Mouse (Mus musculus) forebrain, embryonic 10.5 days (tissue): ENCODE measurements around the gene Gcc1. TPM values are rescaled to one million over a fixed set of nuclear protein-coding genes. Genes with fewer than 3 reads are reported as not detected.

Experiments
- DNase-seq: peaks from one replicate; pipeline ENCODE4 v3.0.0-alpha.2; 2017; ENCODE audit warnings: low spot score; ENCODE audit errors: extremely low spot score
- H3K27ac ChIP-seq: fragments of 300-500 bp; sonication (generic); 2 replicates; pipeline ENCODE4 v1.5.1; 2016; ENCODE audit warnings: mild to moderate bottlenecking
- H3K27me3 ChIP-seq: fragments of 300-500 bp; sonication (generic); 2 replicates; pipeline ENCODE4 v1.6.1; 2016; ENCODE audit warnings: mild to moderate bottlenecking; ENCODE audit not compliant: poor library complexity, severe bottlenecking
- H3K36me3 ChIP-seq: fragments of 300-500 bp; sonication (generic); replicated peaks from 2 replicates; pipeline ENCODE4 v1.6.1; 2016; ENCODE audit warnings: mild to moderate bottlenecking, moderate library complexity
- H3K4me1 ChIP-seq: fragments of 300-500 bp; sonication (generic); 2 replicates; pipeline ENCODE4 v1.6.1; 2016
- H3K4me3 ChIP-seq: fragments of 300-500 bp; sonication (generic); 2 replicates; pipeline ENCODE4 v1.5.1; 2016; ENCODE audit warnings: mild to moderate bottlenecking, moderate library complexity
- H3K9me3 ChIP-seq: fragments of 300-500 bp; sonication (generic); 2 replicates; pipeline ENCODE4 v1.6.1; 2016; ENCODE audit warnings: mild to moderate bottlenecking, moderate library complexity
- WGBS: fragments of 180-500 bp; shearing (Covaris S2); methylation state at CpG from one replicate; pipeline ENCODE4 v1.1.7; 2016; 5-methylcytosine and 5-hydroxymethylcytosine counted together
- polyA plus RNA-seq: library from polyadenylated mRNA; unstranded; fragments of >200 nt; fragmentation: Nextera tagmentation; extraction: Ambion mirVana; gene quantifications from 2 replicates; pipeline ENCODE4 v1.2.1, GENCODE M21; 2016

The Gcc1 gene
- polyA plus RNA-seq, 1 experiment from 2014 or later: 11.2 TPM

GRCm38 (mm10) chr6:28369966-28370683 is 58.1 kb downstream of the Gcc1 start:
- Histone ChIP-seq H3K27me3 (no peaks in the 10 kb centered on the region), H3K4me3 (no peak overlapping the region), H3K9me3 (no peaks in the 10 kb centered on the region), H3K4me1 (peaks cover 18% of the 10 kb centered on the region; the same call in 1 of the 2 replicates), H3K36me3 (no peaks in the 10 kb centered on the region), H3K27ac (no peak overlapping the region)
- no peak for DNase-seq
- WGBS: 81% methylated on average over 6 of the region's 6 CpGs

- Histone ChIP-seq H3K4me3 (no peak overlapping the region), H3K27ac (no peak overlapping the region), H3K27me3 (no peaks in the 10 kb centered on the region), H3K9me3 (no peaks in the 10 kb centered on the region), H3K4me1 (peaks cover 18% of the 10 kb centered on the region; the same call in 1 of the 2 replicates), H3K36me3 (no peaks in the 10 kb centered on the region)
- WGBS: 82% methylated on average over 9 of the region's 9 CpGs
- DNase-seq: no peak
Measured at GRCm38 (mm10) chr6:28367575-28367974, 60.6 kb downstream of the Gcc1 start.

Other genes starting within 250 kb of the Gcc1 start
- gene Zfp800, start 30.4 kb downstream of the Gcc1 start, polyA plus RNA-seq: 22.0 and 22.8 TPM in 2 replicates
- 269 and 281 TPM in 2 replicates for gene Arf5, start 4.8 kb downstream of the Gcc1 start, polyA plus RNA-seq
- gene Fscn3, start 601 bp downstream of the Gcc1 start, polyA plus RNA-seq: 0.14 TPM in 1 of 2 replicates, not detected in the other
- 0.12 TPM in 1 of 2 replicates, not detected in the other for gene Pax4, start 21.0 kb upstream of the Gcc1 start, polyA plus RNA-seq
- 110 and 115 TPM in 2 replicates for gene Snd1, start 46.7 kb upstream of the Gcc1 start, polyA plus RNA-seq